In genomic region chr2:160767201-160767600, GRCm38 (mm10) we compare ENCODE assay signal across 25 mouse cellular contexts. TPM values are rescaled to one million over a fixed set of nuclear protein-coding genes. Genes with fewer than 3 reads are reported as not detected.
A peak's percentile ranks its signal among the peaks of the same experiment; 100 is the strongest.
DNase-seq lines count a peak whose midpoint lies in the region; ATAC-seq and TF ChIP-seq lines count a peak whose summit lies in the region.
"Had no signal": no experiment of that assay in that cellular context is flagged by ENCODE, and none has a peak within 500 bp of the region (broad histone marks: within the 10 kb centered on the region; RNA-seq: fewer than 3 reads in every experiment).

No protein-coding gene starts in this region.

- H3K79me2 ChIP-seq in heart, adult 2 months (replicated peaks; ENCODE audit: control insufficient read depth, insufficient read depth, low read length): no peaks in the 10 kb centered on the region; the same call in 1 of the 2 replicates

- H3K36me3 ChIP-seq in forebrain, embryonic 15.5 days: peaks cover 21% of the 10 kb centered on the region
- H3K36me3 ChIP-seq in forebrain, embryonic 10.5 days (replicated peaks): peaks cover 66% of the 10 kb centered on the region
- H3K36me3 ChIP-seq in heart, adult 2 months (ENCODE audit: control insufficient read depth, insufficient read depth, low read length): peaks cover 36% of the 10 kb centered on the region
- no peaks in the 10 kb centered on the region for H3K36me3 ChIP-seq in testis, adult 2 months (ENCODE audit: control insufficient read depth, insufficient read depth, low read length)

- intact Hi-C loops in heart, adult 2 months (cut with DNase I): no loop called here
- intact Hi-C loops in heart, postnatal 36 days (cut with DNase I): loop anchor here (2.0 to 5.0 kb wide), 2 partner anchors 20 to 35 kb away; no protein-coding TSS in a partner anchor

- no peak for ATAC-seq in forebrain, embryonic 15.5 days (replicated peaks)
- ATAC-seq: activated CD4-positive, CD25-positive, alpha-beta regulatory T cell, adult 4 months; forebrain, embryonic 16.5 days; inflammation-experienced regulatory T-cells, adult 6 months had no signal

- TF ChIP-seq EP300 in heart, adult 2 months (IDR thresholded peaks at IDR 0.05; ENCODE audit: insufficient read depth, low read depth, low read length): no peak

- no peak for TF ChIP-seq POLR2A in heart, adult 2 months (IDR thresholded peaks at IDR 0.05; ENCODE audit: insufficient read depth, low read depth, low read length)
- TF ChIP-seq POLR2A in testis, adult 2 months (IDR thresholded peaks at IDR 0.05; ENCODE audit: control insufficient read depth, low read depth, low read length): no peak

- no peak overlapping the region for H3K9ac ChIP-seq in forebrain, embryonic 15.5 days (replicated peaks)
- no peak overlapping the region for H3K9ac ChIP-seq in heart, adult 2 months (ENCODE audit: low read depth, low read length)
- H3K9ac ChIP-seq: hindbrain, embryonic 14.5 days; limb, embryonic 13.5 days; lung, embryonic 15.5 days had no signal

- no peak overlapping the region for H3K4me3 ChIP-seq in forebrain, embryonic 15.5 days
- no peak overlapping the region for H3K4me3 ChIP-seq in forebrain, embryonic 10.5 days
- H3K4me3 ChIP-seq in heart, adult 2 months: no peak overlapping the region
- no peak overlapping the region for H3K4me3 ChIP-seq in layer of hippocampus, adult 2 months
- H3K4me3 ChIP-seq in testis, adult 2 months (ENCODE audit: control insufficient read depth, low read depth, low read length): peak overlapping the region; percentile 72
- H3K4me3 ChIP-seq: limb, embryonic 13.5 days; lung, embryonic 15.5 days had no signal

- no peaks in the 10 kb centered on the region for H3K4me1 ChIP-seq in forebrain, embryonic 15.5 days
- peaks cover 8% of the 10 kb centered on the region for H3K4me1 ChIP-seq in forebrain, embryonic 10.5 days
- peaks cover 44% of the 10 kb centered on the region for H3K4me1 ChIP-seq in heart, adult 2 months (ENCODE audit: control insufficient read depth, insufficient read depth, low read length)
- no peaks in the 10 kb centered on the region for H3K4me1 ChIP-seq in testis, adult 2 months (ENCODE audit: control insufficient read depth, insufficient read depth, low read length)
- H3K4me1 ChIP-seq: lung, embryonic 15.5 days had no signal

- H3K27ac ChIP-seq in forebrain, embryonic 15.5 days (replicated peaks): 0 out of 2 replicates have a peak overlapping the region, but pooled peaks have one; percentile 18
- no peak overlapping the region for H3K27ac ChIP-seq in forebrain, embryonic 10.5 days
- H3K27ac ChIP-seq in heart, adult 2 months: peak overlapping the region; percentile 88
- peak overlapping the region; percentile 83 for H3K27ac ChIP-seq in layer of hippocampus, adult 2 months
- H3K27ac ChIP-seq in testis, adult 2 months (ENCODE audit: control insufficient read depth, insufficient read depth, low read depth, low read length): peak overlapping the region; percentile 52
- H3K27ac ChIP-seq: hindbrain, embryonic 14.5 days; limb, embryonic 13.5 days; lung, embryonic 15.5 days; stomach, postnatal 0 days had no signal

- H3K27me3 ChIP-seq in forebrain, embryonic 15.5 days: no peaks in the 10 kb centered on the region
- H3K27me3 ChIP-seq in forebrain, embryonic 10.5 days (ENCODE audit: poor library complexity, severe bottlenecking): no peaks in the 10 kb centered on the region
- no peaks in the 10 kb centered on the region for H3K27me3 ChIP-seq in heart, adult 2 months (ENCODE audit: control insufficient read depth, insufficient read depth, low read length)
- no peaks in the 10 kb centered on the region for H3K27me3 ChIP-seq in testis, adult 2 months (ENCODE audit: control insufficient read depth, insufficient read depth, low read length)
- H3K27me3 ChIP-seq: CH12.LX; limb, embryonic 13.5 days; lung, embryonic 15.5 days had no signal

- TF ChIP-seq CTCF in heart, adult 2 months (IDR thresholded peaks at IDR 0.05): no peak
- TF ChIP-seq CTCF in layer of hippocampus, adult 2 months (conservative IDR thresholded peaks at IDR 0.05): no peak
- no peak for TF ChIP-seq CTCF in testis, adult 2 months (IDR thresholded peaks at IDR 0.05; ENCODE audit: control insufficient read depth, insufficient read depth, insufficient replicate concordance, low read depth, low read length)

- 90% methylated on average over 2 of the region's 2 CpGs for WGBS in forebrain, embryonic 15.5 days
- 91% methylated on average over 2 of the region's 2 CpGs for WGBS in forebrain, embryonic 10.5 days
- WGBS in heart, adult 2 months: 97% methylated on average over 2 of the region's 2 CpGs

- no peak for DNase-seq in forebrain, embryonic 10.5 days (ENCODE audit: extremely low spot score, low spot score)
- DNase-seq in heart, adult 2 months: no peak
- DNase-seq in heart, postnatal 36 days: no peak
- DNase-seq in layer of hippocampus, adult 2 months (ENCODE audit: low spot score in 2 of 2): no peak
- no peak for DNase-seq in layer of hippocampus, adult 9-10 months (ENCODE audit: low spot score)
- DNase-seq in testis, postnatal 14 days (ENCODE audit: low spot score): no peak
- DNase-seq: cerebellum, adult 8-10 months; gastrocnemius, postnatal 25 days; heart, postnatal 4 days; kidney, adult 11 months; kidney, postnatal 10 days; right cerebral cortex, postnatal 4 days; thymus, postnatal 4 days had no signal

- H3K4me2 ChIP-seq in forebrain, embryonic 15.5 days (replicated peaks): no peak overlapping the region
- H3K4me2 ChIP-seq: hindbrain, embryonic 14.5 days; limb, embryonic 13.5 days; liver, embryonic 11.5 days; lung, embryonic 15.5 days; midbrain, embryonic 11.5 days had no signal

- no peaks in the 10 kb centered on the region for H3K9me3 ChIP-seq in forebrain, embryonic 15.5 days
- H3K9me3 ChIP-seq in forebrain, embryonic 10.5 days: no peaks in the 10 kb centered on the region
- H3K9me3 ChIP-seq: limb, embryonic 13.5 days; lung, embryonic 15.5 days had no signal

RNA-seq across cellular contexts. Expression of gene Plcg1, which starts 36.1 kb away (rescaled TPM):
- polyA plus RNA-seq in forebrain, embryonic 15.5 days (2015; fragmentation: Nextera tagmentation; extraction: Ambion mirVana): 80.5 and 82.2 TPM in 2 replicates
- polyA plus RNA-seq in forebrain, embryonic 10.5 days (2016; fragmentation: Nextera tagmentation; extraction: Ambion mirVana): 59.3 and 61.7 TPM in 2 replicates
- total RNA-seq in heart, adult 2 months (2021): 10 to 100 TPM; 56.4 to 67.2 TPM
- 45.8 and 66.5 TPM in 2 replicates for polyA plus RNA-seq in heart, adult 2 months (2012; rRNA removed)
- total RNA-seq in heart, postnatal 36 days (2021): 10 to 100 TPM; 56.7 to 73.1 TPM
- total RNA-seq in layer of hippocampus, adult 2 months (2021): 100 to 1,000 TPM; 103 to 108 TPM
- polyA plus RNA-seq in testis, adult 2 months (2012; rRNA removed): 17.7 and 19.4 TPM in 2 replicates
